Mouse (Mus musculus) liver, postnatal 0 days (tissue): Measurements from ENCODE around the gene T2. TPM values are rescaled to one million over a fixed set of nuclear protein-coding genes. Genes with fewer than 3 reads are reported as not detected.
A peak's percentile ranks its signal among the peaks of the same experiment; 100 is the strongest.

Experiments used
- ATAC-seq: fragments of 200-750 bp; cut with Nextera tagmentation; 2 replicates; pipeline ENCODE4 v1.8.0; 2017; ENCODE audit warnings: mild to moderate bottlenecking, moderate library complexity
- DNase-seq: peaks from one replicate; pipeline ENCODE4 v3.0.0-alpha.2; 2016
- H3K27ac ChIP-seq: fragments of 300-500 bp; sonication (generic); 2 replicates; pipeline ENCODE4 v1.5.1; 2014; ENCODE audit warnings: antibody characterized with exemption, moderate library complexity, mild to moderate bottlenecking, low read depth
- H3K27me3 ChIP-seq: fragments of 300-500 bp; sonication (generic); 2 replicates; pipeline ENCODE4 v1.6.1; 2014; ENCODE audit warnings: low read length, control low read depth, mixed read lengths; ENCODE audit not compliant: insufficient read depth
- H3K36me3 ChIP-seq: fragments of 300-500 bp; sonication (generic); replicated peaks from 2 replicates; pipeline ENCODE4 v1.6.1; 2014; ENCODE audit warnings: mild to moderate bottlenecking, control low read depth, low read length, moderate library complexity, mixed read lengths; ENCODE audit not compliant: insufficient read depth
- H3K4me1 ChIP-seq: fragments of 300-500 bp; sonication (generic); 2 replicates; pipeline ENCODE4 v1.6.1; 2014; ENCODE audit warnings: antibody characterized with exemption, mild to moderate bottlenecking, control low read depth; ENCODE audit not compliant: insufficient read depth
- H3K4me2 ChIP-seq: fragments of 300-500 bp; sonication (generic); 2 replicates; pipeline ENCODE4 v1.6.1; 2014; ENCODE audit warnings: low read depth, mild to moderate bottlenecking, low read length, moderate library complexity, mixed read lengths
- H3K4me3 ChIP-seq: fragments of 300-500 bp; sonication (generic); 2 replicates; pipeline ENCODE4 v1.5.1; 2014; ENCODE audit warnings: low read depth, low read length
- H3K9ac ChIP-seq: fragments of 300-500 bp; sonication (generic); replicated peaks from 2 replicates; pipeline ENCODE4 v1.6.1; 2014; ENCODE audit warnings: mild to moderate bottlenecking, moderate library complexity
- H3K9me3 ChIP-seq: fragments of 300-500 bp; sonication (generic); 2 replicates; pipeline ENCODE4 v1.6.1; 2016; ENCODE audit warnings: mild to moderate bottlenecking, control low read depth, low read length, mixed read lengths
- CTCF ChIP-seq: sonication (generic); IDR thresholded peaks from 2 replicates; pipeline ENCODE4 v1.5.1; 2016; ENCODE audit warnings: antibody characterized with exemption, low read depth
- EP300 ChIP-seq: IDR thresholded peaks from 2 replicates; pipeline ENCODE4 v1.6.1; 2016; ENCODE audit warnings: antibody characterized with exemption, low read depth, mild to moderate bottlenecking
- WGBS: fragments of 180-500 bp; shearing (Covaris S2); extraction: QIAGEN DNeasy Blood & Tissue Kit; methylation state at CpG from one replicate; pipeline ENCODE4 v1.1.7; 2014; ENCODE audit not compliant: insufficient replicate concordance; 5-methylcytosine and 5-hydroxymethylcytosine counted together
- polyA plus RNA-seq: library from polyadenylated mRNA; unstranded; fragments of >200 nt; fragmentation: Nextera tagmentation; extraction: Ambion mirVana; gene quantifications from 2 replicates; pipeline ENCODE4 v1.2.1, GENCODE M21; 2015

T2 gene
- polyA plus RNA-seq, 1 experiment from 2014 or later = not detected

- H3K9me3 ChIP-seq = peaks cover 4% of the 10 kb centered on the region; the same call in 1 of the 2 replicates
- DNase-seq (no peak), ATAC-seq (no peak)
- H3K36me3 ChIP-seq = no peaks in the 10 kb centered on the region
- peak overlapping the region; percentile 69 for H3K4me2 ChIP-seq
- WGBS = 19% methylated on average over 45 of the region's 46 CpGs
- peak overlapping the region; percentile 35 for H3K4me3 ChIP-seq
- H3K9ac ChIP-seq = no peak overlapping the region
- H3K27me3 ChIP-seq = peaks cover 43% of the 10 kb centered on the region
- H3K4me1 ChIP-seq = peaks cover 6% of the 10 kb centered on the region; the same call in 1 of the 2 replicates
- TF ChIP-seq CTCF = no peak
- TF ChIP-seq EP300 = no peak
- H3K27ac ChIP-seq = no peak overlapping the region
These were observed 14.3 kb upstream of the T2 start for GRCm38 (mm10) chr17:8341360-8341963.

- DNase-seq (no peak), ATAC-seq (no peak)
- Histone ChIP-seq H3K4me1 (peaks cover 6% of the 10 kb centered on the region; the same call in 1 of the 2 replicates), H3K4me3 (no peak overlapping the region), H3K4me2 (no peak overlapping the region), H3K9me3 (peaks cover 4% of the 10 kb centered on the region; the same call in 1 of the 2 replicates), H3K27ac (no peak overlapping the region), H3K9ac (no peak overlapping the region), H3K36me3 (no peaks in the 10 kb centered on the region), H3K27me3 (peaks cover 43% of the 10 kb centered on the region)
- TF ChIP-seq CTCF (no peak), EP300 (no peak)
- 25% methylated on average over 5 of the region's 5 CpGs for WGBS
These were observed 13.1 kb upstream of the T2 start for GRCm38 (mm10) chr17:8342706-8343105.

- H3K36me3 ChIP-seq = no peaks in the 10 kb centered on the region
- no peak overlapping the region for H3K4me2 ChIP-seq
- H3K27me3 ChIP-seq = peaks cover 43% of the 10 kb centered on the region
- TF ChIP-seq CTCF (no peak), EP300 (no peak)
- DNase-seq = no peak
- peaks cover 4% of the 10 kb centered on the region; the same call in 1 of the 2 replicates for H3K9me3 ChIP-seq
- 69% methylated on average over 6 of the region's 6 CpGs for WGBS
- H3K27ac ChIP-seq = no peak overlapping the region
- no peak overlapping the region for H3K4me3 ChIP-seq
- peaks cover 6% of the 10 kb centered on the region; the same call in 1 of the 2 replicates for H3K4me1 ChIP-seq
- ATAC-seq = no peak
- H3K9ac ChIP-seq = no peak overlapping the region
These were observed 12.4 kb upstream of the T2 start for GRCm38 (mm10) chr17:8343416-8343815.

GRCm38 (mm10) chr17:8347765-8348285 lies 8.0 kb upstream of the T2 start:
- no peaks in the 10 kb centered on the region for H3K36me3 ChIP-seq
- 82% methylated on average over 5 of the region's 5 CpGs for WGBS
- ATAC-seq (no peak), DNase-seq (no peak)
- H3K27me3 ChIP-seq = peaks cover 4% of the 10 kb centered on the region; the same call in 1 of the 2 replicates
- H3K27ac ChIP-seq = no peak overlapping the region
- no peak overlapping the region for H3K9ac ChIP-seq
- no peaks in the 10 kb centered on the region for H3K9me3 ChIP-seq
- no peak overlapping the region for H3K4me3 ChIP-seq
- no peaks in the 10 kb centered on the region for H3K4me1 ChIP-seq
- H3K4me2 ChIP-seq = no peak overlapping the region
- no peak for TF ChIP-seq CTCF

- TF ChIP-seq EP300 (no peak), CTCF (no peak)
- H3K4me1 ChIP-seq = no peaks in the 10 kb centered on the region
- no peak overlapping the region for H3K4me2 ChIP-seq
- ATAC-seq (no peak), DNase-seq (no peak)
- no peak overlapping the region for H3K9ac ChIP-seq
- H3K27me3 ChIP-seq = no peaks in the 10 kb centered on the region
- no peaks in the 10 kb centered on the region for H3K36me3 ChIP-seq
- WGBS = 69% methylated on average over 4 of the region's 4 CpGs
- no peak overlapping the region for H3K27ac ChIP-seq
- no peaks in the 10 kb centered on the region for H3K9me3 ChIP-seq
- no peak overlapping the region for H3K4me3 ChIP-seq
These were observed 6.9 kb upstream of the T2 start for GRCm38 (mm10) chr17:8348941-8349340.

GRCm38 (mm10) chr17:8351088-8351487 lies 4.7 kb upstream of the T2 start:
- no peak for DNase-seq
- H3K4me1 ChIP-seq = no peaks in the 10 kb centered on the region
- H3K9me3 ChIP-seq = no peaks in the 10 kb centered on the region
- no peak overlapping the region for H3K9ac ChIP-seq
- no peak for ATAC-seq
- 81% methylated on average over 7 of the region's 7 CpGs for WGBS
- no peak overlapping the region for H3K4me2 ChIP-seq
- TF ChIP-seq CTCF (no peak), EP300 (no peak)
- no peaks in the 10 kb centered on the region for H3K27me3 ChIP-seq
- H3K4me3 ChIP-seq = no peak overlapping the region
- H3K27ac ChIP-seq = no peak overlapping the region
- no peaks in the 10 kb centered on the region for H3K36me3 ChIP-seq
